Mouse (Mus musculus) MEL (cell line): ENCODE results near the gene Gm28042. TPM values are rescaled to one million over a fixed set of nuclear protein-coding genes. Genes with fewer than 3 reads are reported as not detected.

Experiments used
- DNase-seq: peaks from one replicate; pipeline ENCODE4 v3.0.0; 2011; ENCODE audit warnings: low read depth, low spot score
- H3K27ac ChIP-seq: 2 replicates; pipeline ENCODE4 v1.5.1; 2012; ENCODE audit warnings: low read depth, mild to moderate bottlenecking, control low read depth, low read length, moderate library complexity; ENCODE audit not compliant: control insufficient read depth
- H3K27me3 ChIP-seq, 2 experiments: fragments of 150-350 bp in 1 of 2; sonication (generic) in 1 of 2; 2 replicates each; pipeline ENCODE4 v1.6.1; 2012; ENCODE audit warnings: low read length in 2 of 2, mild to moderate bottlenecking in 2 of 2, improper control_type of control experiment in 1 of 2, moderate library complexity in 1 of 2; ENCODE audit not compliant: insufficient read depth in 2 of 2, control insufficient read depth in 1 of 2
- H3K36me3 ChIP-seq, 2 experiments: 2 replicates each; pipeline ENCODE4 v1.6.1; 2012 to 2014; ENCODE audit warnings: low read length in 2 of 2, improper control_type of control experiment in 1 of 2, inconsistent platforms in 1 of 2, mild to moderate bottlenecking in 1 of 2; ENCODE audit not compliant: insufficient read depth in 2 of 2, control insufficient read depth in 1 of 2
- H3K4me1 ChIP-seq, 2 experiments: fragments of 150-350 bp in 1 of 2; sonication (generic) in 1 of 2; 2 replicates each; pipeline ENCODE4 v1.6.1; 2012; ENCODE audit warnings: low read length in 2 of 2, improper control_type of control experiment in 1 of 2, mild to moderate bottlenecking in 1 of 2; ENCODE audit not compliant: insufficient read depth in 2 of 2, control insufficient read depth in 1 of 2
- H3K4me3 ChIP-seq, 2 experiments: fragments of 150-350 bp in 1 of 2; sonication (generic) in 1 of 2; 2 replicates each; pipeline ENCODE4 v1.5.1; 2012; ENCODE audit warnings: low read depth in 2 of 2, low read length in 2 of 2, mild to moderate bottlenecking in 2 of 2, moderate library complexity in 2 of 2, control low read depth in 1 of 2, improper control_type of control experiment in 1 of 2; ENCODE audit not compliant: control insufficient read depth in 1 of 2, insufficient read depth in 1 of 2
- H3K79me2 ChIP-seq: 2 replicates; pipeline ENCODE4 v1.6.1; 2012; ENCODE audit warnings: mild to moderate bottlenecking, low read length, moderate library complexity; ENCODE audit not compliant: control insufficient read depth, poor library complexity, insufficient read depth
- H3K9ac ChIP-seq: 2 replicates; pipeline ENCODE4 v1.6.1; 2012; ENCODE audit warnings: low read depth, mild to moderate bottlenecking, control low read depth, low read length, moderate library complexity; ENCODE audit not compliant: control insufficient read depth, poor library complexity, severe bottlenecking
- H3K9me3 ChIP-seq: fragments of 150-350 bp; sonication (generic); replicated peaks from 2 replicates; pipeline ENCODE4 v1.6.1; 2012; ENCODE audit warnings: mild to moderate bottlenecking, low read length, improper control_type of control experiment, moderate library complexity; ENCODE audit not compliant: insufficient read depth
- CHD1 ChIP-seq: IDR thresholded peaks from 2 replicates; pipeline ENCODE4 v1.6.1; 2012; ENCODE audit warnings: low read depth, mild to moderate bottlenecking, inconsistent platforms, low read length, improper control_type of control experiment
- ELF1 ChIP-seq: IDR thresholded peaks from 2 replicates; pipeline ENCODE4 v1.6.1; 2014; ENCODE audit warnings: low read depth, mild to moderate bottlenecking, inconsistent platforms, low read length, improper control_type of control experiment, moderate library complexity
- ETS1 ChIP-seq: IDR thresholded peaks from 2 replicates; pipeline ENCODE4 v1.6.1; 2012; ENCODE audit warnings: low read depth, mild to moderate bottlenecking, inconsistent platforms, low read length, improper control_type of control experiment, moderate library complexity
- GABPA ChIP-seq: IDR thresholded peaks from 2 replicates; pipeline ENCODE4 v1.6.1; 2012; ENCODE audit warnings: low read depth, mild to moderate bottlenecking, inconsistent platforms, low read length, improper control_type of control experiment, moderate library complexity
- HCFC1 ChIP-seq: IDR thresholded peaks from 2 replicates; pipeline ENCODE4 v1.6.1; 2012; ENCODE audit warnings: low read depth, mild to moderate bottlenecking, inconsistent platforms, low read length, improper control_type of control experiment, moderate library complexity
- MAX ChIP-seq: IDR thresholded peaks from 2 replicates; pipeline ENCODE4 v1.6.1; 2011; ENCODE audit warnings: low read length, improper control_type of control experiment
- MAZ ChIP-seq: IDR thresholded peaks from 2 replicates; pipeline ENCODE4 v1.6.1; 2012; ENCODE audit warnings: low read depth, mild to moderate bottlenecking, inconsistent platforms, low read length, improper control_type of control experiment
- MXI1 ChIP-seq: IDR thresholded peaks from 2 replicates; pipeline ENCODE4 v1.6.1; 2011; ENCODE audit warnings: mild to moderate bottlenecking, low read depth, low read length, improper control_type of control experiment
- MYB ChIP-seq: IDR thresholded peaks from 2 replicates; pipeline ENCODE4 v1.6.1; 2011; ENCODE audit warnings: mild to moderate bottlenecking, low read depth, low read length, improper control_type of control experiment
- NELFE ChIP-seq: IDR thresholded peaks from 2 replicates; pipeline ENCODE4 v1.6.1; 2011; ENCODE audit warnings: low read depth, low read length, improper control_type of control experiment
- NRF1 ChIP-seq: IDR thresholded peaks from 2 replicates; pipeline ENCODE4 v1.6.1; 2014; ENCODE audit warnings: low read depth, mild to moderate bottlenecking, inconsistent platforms, low read length, improper control_type of control experiment, moderate library complexity; ENCODE audit not compliant: poor library complexity, insufficient read depth, severe bottlenecking
- POLR2AphosphoS5 ChIP-seq: IDR thresholded peaks from 2 replicates; pipeline ENCODE4 v1.6.1; 2012; ENCODE audit warnings: low read depth, borderline replicate concordance, mild to moderate bottlenecking, inconsistent platforms, low read length, moderate library complexity, mixed read lengths
- RCOR1 ChIP-seq: IDR thresholded peaks from 2 replicates; pipeline ENCODE4 v1.6.1; 2012; ENCODE audit warnings: low read depth, mild to moderate bottlenecking, inconsistent platforms, low read length, improper control_type of control experiment
- SIN3A ChIP-seq: IDR thresholded peaks from 2 replicates; pipeline ENCODE4 v1.6.1; 2012; ENCODE audit warnings: low read length, improper control_type of control experiment, inconsistent platforms
- SMC3 ChIP-seq: IDR thresholded peaks from 2 replicates; pipeline ENCODE4 v1.6.1; 2011; ENCODE audit warnings: low read depth, low read length, improper control_type of control experiment
- TCF12 ChIP-seq: IDR thresholded peaks from 2 replicates; pipeline ENCODE4 v1.6.1; 2014; ENCODE audit warnings: low read depth, mild to moderate bottlenecking, inconsistent platforms, low read length, improper control_type of control experiment, moderate library complexity
- UBTF ChIP-seq: IDR thresholded peaks from 2 replicates; pipeline ENCODE4 v1.6.1; 2012; ENCODE audit warnings: low read depth, mild to moderate bottlenecking, inconsistent platforms, low read length, improper control_type of control experiment, moderate library complexity, borderline replicate concordance; ENCODE audit not compliant: insufficient read depth
- USF1 ChIP-seq: IDR thresholded peaks from 2 replicates; pipeline ENCODE4 v1.6.1; 2014; ENCODE audit warnings: low read depth, mild to moderate bottlenecking, inconsistent platforms, low read length, improper control_type of control experiment, moderate library complexity
- USF2 ChIP-seq, 2 experiments: IDR thresholded peaks; 2 replicates each; pipeline ENCODE4 v1.6.1; 2011 to 2012; ENCODE audit warnings: improper control_type of control experiment in 2 of 2, low read length in 2 of 2, borderline replicate concordance in 1 of 2, inconsistent platforms in 1 of 2, low read depth in 1 of 2, mild to moderate bottlenecking in 1 of 2; ENCODE audit not compliant: insufficient read depth in 1 of 2
- ZC3H11A ChIP-seq: IDR thresholded peaks from 2 replicates; pipeline ENCODE4 v1.6.1; 2012; ENCODE audit warnings: low read depth, mild to moderate bottlenecking, inconsistent platforms, low read length, improper control_type of control experiment
- ZKSCAN1 ChIP-seq: IDR thresholded peaks from 2 replicates; pipeline ENCODE4 v1.6.1; 2012; ENCODE audit warnings: low read depth, mild to moderate bottlenecking, inconsistent platforms, low read length, improper control_type of control experiment, moderate library complexity
- polyA plus RNA-seq, 2 experiments: library from polyadenylated mRNA; stranded (reverse) in 1 of 2; unstranded in 1 of 2; fragments of >175 nt in 1 of 2; fragments of >200 nt in 1 of 2; gene quantifications; 2 replicates each; pipeline versions ENCODE4 v1.2.1 to v1.2.4; 2012; ENCODE audit warnings: low replicate concordance in 2 of 2, low read depth in 1 of 2; ENCODE audit not compliant: insufficient read length in 2 of 2, insufficient read depth in 1 of 2, missing spikeins in 1 of 2
- total RNA-seq: library from RNA; depleted of rRNA; stranded (reverse); fragments of 300-350 nt; gene quantifications from 2 replicates; pipeline ENCODE4 v1.2.3, GENCODE M21; 2012

Gene Gm28042
- total and polyA plus RNA-seq, 3 experiments: 0.96 to 1.7 TPM; not detected in 1

- Histone ChIP-seq H3K36me3 (no peaks in the 10 kb centered on the region), H3K4me3 (no peak overlapping the region), H3K4me1 (no peaks in the 10 kb centered on the region), H3K27ac (no peak overlapping the region), H3K9ac (no peak overlapping the region), H3K27me3 (no peaks in the 10 kb centered on the region; a peak in 1 of 4 replicates), H3K9me3 (no peaks in the 10 kb centered on the region), H3K79me2 (no peaks in the 10 kb centered on the region)
- DNase-seq: no peak
- TF ChIP-seq MYB: no peak
- no peak for TF ChIP-seq MAZ
- no peak for TF ChIP-seq SMC3
- no peak for TF ChIP-seq NELFE
- TF ChIP-seq HCFC1: no peak
- TF ChIP-seq UBTF: no peak
- no peak for TF ChIP-seq ZKSCAN1
- TF ChIP-seq NRF1: no peak
- no peak for TF ChIP-seq GABPA
- TF ChIP-seq RCOR1: no peak
- no peak for TF ChIP-seq ELF1
- no peak for TF ChIP-seq POLR2AphosphoS5
- no peak for TF ChIP-seq TCF12
- no peak for TF ChIP-seq USF2 (IDR thresholded peaks at IDR 0.05; ENCODE audit: borderline replicate concordance in 1 of 2, insufficient read depth in 1 of 2, low read depth in 1 of 2, low read length in 2 of 2)
- TF ChIP-seq SIN3A: no peak
- no peak for TF ChIP-seq ETS1
- no peak for TF ChIP-seq USF1
- TF ChIP-seq MAX: no peak
Measured at GRCm38 (mm10) chr2:120065243-120065642, 38.0 kb downstream of the Gm28042 start.

- Histone ChIP-seq H3K9me3 (no peaks in the 10 kb centered on the region), H3K27me3 (no peaks in the 10 kb centered on the region; a peak in 1 of 4 replicates), H3K9ac (no peak overlapping the region), H3K27ac (no peak overlapping the region), H3K4me1 (no peaks in the 10 kb centered on the region), H3K36me3 (no peaks in the 10 kb centered on the region), H3K4me3 (no peak overlapping the region), H3K79me2 (no peaks in the 10 kb centered on the region)
- TF ChIP-seq SIN3A: no peak
- no peak for TF ChIP-seq MAZ
- TF ChIP-seq SMC3: no peak
- TF ChIP-seq POLR2AphosphoS5: no peak
- TF ChIP-seq ZC3H11A: no peak
- no peak for TF ChIP-seq GABPA
- TF ChIP-seq MAX: no peak
- no peak for TF ChIP-seq CHD1
- TF ChIP-seq MXI1: no peak
- no peak for TF ChIP-seq NELFE
- DNase-seq: no peak
Measured at GRCm38 (mm10) chr2:120066224-120066623, 38.9 kb downstream of the Gm28042 start.
